8 mouse cellular contexts compared by ENCODE assay signal in the genomic region with DNA sequence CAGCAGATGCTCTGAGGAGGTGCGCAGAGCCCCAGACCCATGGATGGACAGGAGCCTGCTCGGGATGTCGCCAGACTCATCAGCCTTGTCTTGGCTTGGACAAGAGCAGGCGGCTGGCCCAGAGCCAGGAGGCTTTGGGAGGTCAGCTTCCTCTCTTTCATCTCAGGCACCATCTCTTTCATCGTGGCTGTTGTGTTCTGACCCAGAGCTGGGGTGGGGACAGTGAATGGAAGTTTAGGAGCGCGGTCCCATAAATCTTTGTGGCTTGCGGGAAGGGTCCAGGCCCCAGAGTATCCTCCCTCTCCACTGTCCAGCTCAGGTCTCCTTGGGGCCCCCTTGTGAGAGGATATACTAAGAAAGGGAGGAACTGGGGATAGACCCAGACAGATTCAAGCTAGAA.
DNase-seq lines count a peak whose midpoint lies in the region; ATAC-seq and TF ChIP-seq lines count a peak whose summit lies in the region.
"Had no signal": no experiment of that assay in that cellular context is flagged by ENCODE, and none has a peak within 500 bp of the region (broad histone marks: within the 10 kb centered on the region; RNA-seq: fewer than 3 reads in every experiment).

No protein-coding gene starts in this region.

- peak; percentile 32 for DNase-seq in midbrain, embryonic 14.5 days
- DNase-seq in adrenal gland, adult 8-10 months: peak; percentile 87
- DNase-seq in cerebellum, postnatal 10 days: peak; percentile 90 to 92
- peak; percentile 43 for DNase-seq in lung, postnatal 0 days (ENCODE audit: low spot score)
- DNase-seq in forebrain, embryonic 11.5 days (ENCODE audit: low spot score): no peak
- DNase-seq in B cell, adult 2 months: no peak
- DNase-seq: thymus, adult 18-20 months had no signal

- H3K9ac ChIP-seq in midbrain, embryonic 14.5 days (replicated peaks; ENCODE audit: low read length): no peak overlapping the region
- H3K9ac ChIP-seq in midbrain, embryonic 16.5 days (ENCODE audit: low read depth, low read length): no peak overlapping the region
- H3K9ac ChIP-seq in lung, postnatal 0 days (replicated peaks; ENCODE audit: low read depth): no peak overlapping the region
- H3K9ac ChIP-seq in forebrain, embryonic 11.5 days (ENCODE audit: low read length): no peak overlapping the region

- H3K36me3 ChIP-seq in midbrain, embryonic 14.5 days (ENCODE audit: control insufficient read depth, insufficient read depth, low read length): no peaks in the 10 kb centered on the region
- no peaks in the 10 kb centered on the region for H3K36me3 ChIP-seq in midbrain, embryonic 16.5 days (ENCODE audit: control insufficient read depth, insufficient read depth, low read length)
- no peaks in the 10 kb centered on the region for H3K36me3 ChIP-seq in lung, postnatal 0 days (ENCODE audit: insufficient read depth, low read length)
- H3K36me3 ChIP-seq in forebrain, embryonic 11.5 days (ENCODE audit: control insufficient read depth, insufficient read depth, low read length): no peaks in the 10 kb centered on the region

- no peak for TF ChIP-seq EP300 in lung, postnatal 0 days (IDR thresholded peaks at IDR 0.05)

- H3K4me3 ChIP-seq in midbrain, embryonic 14.5 days (replicated peaks; ENCODE audit: low read depth, low read length): no peak overlapping the region
- H3K4me3 ChIP-seq in midbrain, embryonic 16.5 days (ENCODE audit: low read depth, low read length): no peak overlapping the region
- H3K4me3 ChIP-seq in lung, postnatal 0 days (ENCODE audit: low read depth, low read length): no peak overlapping the region
- H3K4me3 ChIP-seq in forebrain, embryonic 11.5 days (ENCODE audit: low read depth, low read length): no peak overlapping the region

- ATAC-seq in midbrain, embryonic 14.5 days (ENCODE audit: low FRiP score, low TSS enrichment): no peak
- ATAC-seq in midbrain, embryonic 16.5 days: no peak
- peak; percentile 47 for ATAC-seq in lung, postnatal 0 days
- no peak for ATAC-seq in forebrain, embryonic 11.5 days (replicated peaks; ENCODE audit: low FRiP score)

- TF ChIP-seq CTCF in lung, postnatal 0 days (IDR thresholded peaks at IDR 0.05): no peak

- H3K9me3 ChIP-seq in midbrain, embryonic 14.5 days (ENCODE audit: control insufficient read depth, low read length): no peaks in the 10 kb centered on the region
- no peaks in the 10 kb centered on the region for H3K9me3 ChIP-seq in midbrain, embryonic 16.5 days (replicated peaks; ENCODE audit: control insufficient read depth, low read length, poor library complexity, severe bottlenecking)
- H3K9me3 ChIP-seq in lung, postnatal 0 days (ENCODE audit: low read length): no peaks in the 10 kb centered on the region
- H3K9me3 ChIP-seq in forebrain, embryonic 11.5 days (ENCODE audit: control insufficient read depth, low read length): no peaks in the 10 kb centered on the region

- 72% methylated on average over 8 of the region's 8 CpGs for WGBS in midbrain, embryonic 14.5 days
- WGBS in midbrain, embryonic 16.5 days: 62% methylated on average over 8 of the region's 8 CpGs
- WGBS in lung, postnatal 0 days: 37% methylated on average over 8 of the region's 8 CpGs
- WGBS in forebrain, embryonic 11.5 days: 87% methylated on average over 8 of the region's 8 CpGs

- H3K4me2 ChIP-seq in midbrain, embryonic 14.5 days (ENCODE audit: low read length): no peak overlapping the region
- no peak overlapping the region for H3K4me2 ChIP-seq in midbrain, embryonic 16.5 days (ENCODE audit: low read length)
- H3K4me2 ChIP-seq in lung, postnatal 0 days (replicated peaks; ENCODE audit: low read depth, low read length): no peak overlapping the region
- H3K4me2 ChIP-seq in forebrain, embryonic 11.5 days (ENCODE audit: low read depth, low read length, severe bottlenecking): no peak overlapping the region

- H3K4me1 ChIP-seq in midbrain, embryonic 14.5 days (ENCODE audit: control insufficient read depth, insufficient read depth, low read length): no peaks in the 10 kb centered on the region
- H3K4me1 ChIP-seq in midbrain, embryonic 16.5 days (ENCODE audit: control insufficient read depth, insufficient read depth, low read length): 0 out of 2 replicates have a peak, but pooled peaks cover 2% of the 10 kb centered on the region
- H3K4me1 ChIP-seq in lung, postnatal 0 days (ENCODE audit: insufficient read depth, low read depth, low read length): no peaks in the 10 kb centered on the region
- H3K4me1 ChIP-seq in forebrain, embryonic 11.5 days (replicated peaks; ENCODE audit: control insufficient read depth, insufficient read depth, low read length): no peaks in the 10 kb centered on the region

- H3K27ac ChIP-seq in midbrain, embryonic 14.5 days (replicated peaks; ENCODE audit: low read depth, low read length): no peak overlapping the region
- no peak overlapping the region for H3K27ac ChIP-seq in midbrain, embryonic 16.5 days (ENCODE audit: low read length)
- no peak overlapping the region for H3K27ac ChIP-seq in lung, postnatal 0 days (ENCODE audit: low read length)
- H3K27ac ChIP-seq in forebrain, embryonic 11.5 days (ENCODE audit: low read depth, low read length): no peak overlapping the region

- H3K27me3 ChIP-seq in midbrain, embryonic 14.5 days (ENCODE audit: control insufficient read depth, insufficient read depth, low read length): no peaks in the 10 kb centered on the region
- no peaks in the 10 kb centered on the region for H3K27me3 ChIP-seq in midbrain, embryonic 16.5 days (ENCODE audit: control insufficient read depth, insufficient read depth, low read depth, low read length)
- H3K27me3 ChIP-seq in lung, postnatal 0 days (replicated peaks; ENCODE audit: insufficient read depth, low read length): no peaks in the 10 kb centered on the region
- H3K27me3 ChIP-seq in forebrain, embryonic 11.5 days (ENCODE audit: control insufficient read depth, insufficient read depth, low read length): no peaks in the 10 kb centered on the region

Comparison
In these comparisons a context has a peak if more than half of its experiments do, and no peak if none do; other contexts are left out.
1. DNase-seq: peak in midbrain, embryonic 14.5 days (single experiment), adrenal gland, adult 8-10 months (single experiment), cerebellum, postnatal 10 days (2 of 2) and lung, postnatal 0 days (single experiment); none in forebrain, embryonic 11.5 days (single experiment) and B cell, adult 2 months (0 of 2).